Mouse (Mus musculus) testis, adult 2 months (tissue): ENCODE data around the gene Prrg4.

ENCODE experiments used
- CTCF ChIP-seq: fragments of 200-500 bp; IDR thresholded peaks from 2 replicates; pipeline ENCODE4 v1.5.1; 2012; ENCODE audit warnings: low read depth, mild to moderate bottlenecking, inconsistent platforms, low read length, moderate library complexity; ENCODE audit not compliant: control insufficient read depth, insufficient read depth, insufficient replicate concordance
- POLR2A ChIP-seq: fragments of 200-500 bp; IDR thresholded peaks from 2 replicates; pipeline ENCODE4 v1.6.1; 2012; ENCODE audit warnings: low read depth, mild to moderate bottlenecking, inconsistent platforms, low read length, moderate library complexity; ENCODE audit not compliant: control insufficient read depth

GRCm38 (mm10) chr2:104867282-104867855 lies 17.7 kb upstream of the Prrg4 start, which contains the start of gene Ccdc73:
- TF ChIP-seq CTCF (no peak), POLR2A (no peak)
